Mouse (Mus musculus): ENCODE measurements around the gene Pgam5.

DNA sequence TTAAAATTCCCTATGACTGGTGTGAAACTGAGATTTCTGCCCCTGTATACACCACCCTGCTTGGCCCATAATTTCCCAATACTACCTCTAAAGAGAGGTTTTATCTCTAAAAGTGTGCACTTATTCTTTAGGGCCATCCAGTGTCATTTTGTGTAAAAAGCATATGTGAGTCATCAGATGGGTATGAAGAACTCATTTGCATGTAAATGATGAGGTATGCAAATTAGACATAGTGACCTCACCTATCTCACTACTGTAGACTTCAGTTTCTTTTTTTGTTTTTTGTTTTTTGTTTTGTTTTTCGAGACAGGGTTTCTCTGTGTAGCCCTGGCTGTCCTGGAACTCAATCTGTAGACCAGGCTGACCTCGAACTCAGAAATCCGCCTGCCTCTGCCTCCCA lies 43.4 kb upstream of the Pgam5 start:
- TF ChIP-seq CTCF (IDR thresholded peaks at IDR 0.05; ENCODE audit: extremely low read depth, insufficient read depth, insufficient read length, insufficient replicate concordance) = no peak
- no peak for TF ChIP-seq POLR2A (IDR thresholded peaks at IDR 0.05; ENCODE audit: low read depth, low read length)
